Mouse (Mus musculus) hindbrain, embryonic 14.5 days (tissue): ENCODE data around the gene Fgf13. TPM values are rescaled to one million over a fixed set of nuclear protein-coding genes. Genes with fewer than 3 reads are reported as not detected.

Experiments
- ATAC-seq: fragments of 200-750 bp; cut with Nextera tagmentation; 2 replicates; pipeline ENCODE4 v1.8.0; 2017; ENCODE audit warnings: moderate number of reproducible peaks, mild to moderate bottlenecking, moderate TSS enrichment, moderate library complexity; ENCODE audit not compliant: low FRiP score
- DNase-seq: peaks from one replicate; pipeline ENCODE4 v3.0.0-alpha.2; 2015; ENCODE audit warnings: low spot score
- H3K27ac ChIP-seq: fragments of 300-500 bp; sonication (generic); 2 replicates; pipeline ENCODE4 v1.5.1; 2014; ENCODE audit warnings: mild to moderate bottlenecking, moderate library complexity
- H3K27me3 ChIP-seq: fragments of 300-500 bp; sonication (generic); 2 replicates; pipeline ENCODE4 v1.6.1; 2014; ENCODE audit warnings: mild to moderate bottlenecking, low read length, mixed read lengths; ENCODE audit not compliant: control insufficient read depth, insufficient read depth
- H3K36me3 ChIP-seq: fragments of 300-500 bp; sonication (generic); replicated peaks from 2 replicates; pipeline ENCODE4 v1.6.1; 2014; ENCODE audit not compliant: control insufficient read depth, insufficient read depth
- H3K4me1 ChIP-seq: fragments of 300-500 bp; sonication (generic); replicated peaks from 2 replicates; pipeline ENCODE4 v1.6.1; 2014; ENCODE audit warnings: antibody characterized with exemption, low read length, mixed read lengths; ENCODE audit not compliant: control insufficient read depth, insufficient read depth
- H3K4me2 ChIP-seq: fragments of 300-500 bp; sonication (generic); replicated peaks from 2 replicates; pipeline ENCODE4 v1.6.1; 2014; ENCODE audit warnings: mild to moderate bottlenecking, moderate library complexity
- H3K4me3 ChIP-seq: fragments of 300-500 bp; sonication (generic); replicated peaks from 2 replicates; pipeline ENCODE4 v1.5.1; 2014; ENCODE audit warnings: mild to moderate bottlenecking, low read length
- H3K9ac ChIP-seq: fragments of 300-500 bp; sonication (generic); 2 replicates; pipeline ENCODE4 v1.6.1; 2014
- H3K9me3 ChIP-seq: fragments of 300-500 bp; sonication (generic); 2 replicates; pipeline ENCODE4 v1.6.1; 2016; ENCODE audit warnings: low read length; ENCODE audit not compliant: control insufficient read depth
- WGBS: fragments of 180-500 bp; shearing (Covaris S2); extraction: QIAGEN DNeasy Blood & Tissue Kit; methylation state at CpG from one replicate; pipeline ENCODE4 v1.1.7; 2014; 5-methylcytosine and 5-hydroxymethylcytosine counted together
- microRNA counts: library from miRNA; unstranded; fragments of <30 nt; microRNA quantifications from one replicate; lab custom pipeline; 2016
- microRNA-seq: library from miRNA; unstranded; fragments of <30 nt; microRNA quantifications from one replicate; pipeline ENCODE4, GENCODE M21; 2016
- polyA plus RNA-seq: library from polyadenylated mRNA; unstranded; fragments of >200 nt; fragmentation: Nextera tagmentation; extraction: Ambion mirVana; gene quantifications from 2 replicates; pipeline ENCODE4 v1.2.1, GENCODE M21; 2014

Gene Fgf13
- polyA plus RNA-seq, 1 experiment from 2014 or later, result 146 TPM

DNA sequence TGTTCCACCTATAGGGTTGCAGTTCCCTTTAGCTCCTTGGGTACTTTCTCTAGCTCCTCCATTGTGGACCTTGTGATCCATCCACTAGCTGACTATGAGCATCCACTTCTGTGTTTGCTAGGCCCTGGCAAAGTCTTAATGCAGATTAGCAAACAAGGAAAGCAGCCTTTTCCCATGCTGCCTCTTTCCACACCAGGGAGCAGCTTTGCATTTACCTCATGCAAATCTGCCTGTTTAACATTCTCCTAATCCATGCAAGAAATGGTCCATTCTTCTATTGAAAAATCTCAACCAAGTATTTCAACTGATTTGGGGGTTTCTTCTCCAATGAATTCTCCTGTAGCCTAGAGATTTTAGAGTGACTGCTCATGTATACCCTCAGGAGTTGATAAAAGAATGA lies 487.4 kb downstream of the Fgf13 start:
- H3K9me3 ChIP-seq, result no peaks in the 10 kb centered on the region
- no peak overlapping the region for H3K4me2 ChIP-seq
- H3K9ac ChIP-seq, result no peak overlapping the region
- no peaks in the 10 kb centered on the region for H3K4me1 ChIP-seq
- H3K4me3 ChIP-seq, result no peak overlapping the region
- no peak for DNase-seq
- no peaks in the 10 kb centered on the region for H3K36me3 ChIP-seq
- no peaks in the 10 kb centered on the region for H3K27me3 ChIP-seq
- no peak for ATAC-seq
- H3K27ac ChIP-seq, result no peak overlapping the region

DNA sequence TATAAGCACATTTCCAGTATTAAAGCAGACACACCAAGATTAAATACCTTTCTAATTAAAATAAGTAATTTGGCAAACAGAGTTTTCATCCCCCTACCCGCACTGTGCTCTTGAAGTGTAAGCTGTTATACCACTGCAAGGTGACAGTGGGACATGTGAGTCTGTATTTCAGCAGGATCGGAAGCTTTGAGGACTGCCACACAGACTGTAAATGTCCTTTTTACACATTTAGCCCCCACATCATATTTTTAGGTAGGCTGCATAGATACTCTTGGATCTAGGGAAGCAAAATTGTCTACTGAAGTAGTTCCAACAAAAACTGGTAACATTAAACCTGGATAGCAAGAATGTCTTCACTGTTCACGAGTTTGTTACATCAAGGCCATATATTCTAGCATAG lies 495.8 kb downstream of the Fgf13 start:
- H3K9me3 ChIP-seq, result no peaks in the 10 kb centered on the region
- 84% methylated on average over 3 of the region's 3 CpGs for WGBS
- no peak overlapping the region for H3K4me2 ChIP-seq
- no peaks in the 10 kb centered on the region for H3K27me3 ChIP-seq
- no peak overlapping the region for H3K9ac ChIP-seq
- ATAC-seq (no peak), DNase-seq (no peak)
- no peaks in the 10 kb centered on the region for H3K4me1 ChIP-seq
- H3K36me3 ChIP-seq, result no peaks in the 10 kb centered on the region
- no peak overlapping the region for H3K4me3 ChIP-seq
- H3K27ac ChIP-seq, result no peak overlapping the region

DNA sequence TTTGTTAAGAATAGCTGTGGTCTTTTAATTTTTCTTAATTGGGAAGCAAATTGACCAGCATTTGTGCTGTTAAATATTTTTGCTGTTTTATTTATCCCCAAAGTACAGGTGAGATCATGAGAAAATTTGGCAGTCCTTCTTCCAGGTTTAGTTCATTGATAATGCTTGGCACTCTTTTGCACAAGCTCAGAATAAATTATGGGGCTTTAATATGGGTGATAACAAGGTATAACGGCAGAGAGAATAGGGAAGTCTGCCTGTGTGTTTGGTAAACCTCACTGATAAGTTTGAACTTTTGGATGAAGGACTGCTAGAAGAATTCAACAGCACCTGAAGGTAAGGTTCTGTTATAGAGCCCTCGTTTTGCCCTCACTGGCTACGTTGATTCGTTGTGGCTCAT lies 504.7 kb downstream of the Fgf13 start:
- Histone ChIP-seq H3K27ac (no peak overlapping the region), H3K4me1 (no peaks in the 10 kb centered on the region), H3K36me3 (no peaks in the 10 kb centered on the region), H3K9me3 (no peaks in the 10 kb centered on the region), H3K4me3 (no peak overlapping the region), H3K9ac (no peak overlapping the region), H3K27me3 (no peaks in the 10 kb centered on the region), H3K4me2 (no peak overlapping the region)
- WGBS, result 84% methylated on average over 4 of the region's 4 CpGs
- DNase-seq (no peak), ATAC-seq (no peak)

DNA sequence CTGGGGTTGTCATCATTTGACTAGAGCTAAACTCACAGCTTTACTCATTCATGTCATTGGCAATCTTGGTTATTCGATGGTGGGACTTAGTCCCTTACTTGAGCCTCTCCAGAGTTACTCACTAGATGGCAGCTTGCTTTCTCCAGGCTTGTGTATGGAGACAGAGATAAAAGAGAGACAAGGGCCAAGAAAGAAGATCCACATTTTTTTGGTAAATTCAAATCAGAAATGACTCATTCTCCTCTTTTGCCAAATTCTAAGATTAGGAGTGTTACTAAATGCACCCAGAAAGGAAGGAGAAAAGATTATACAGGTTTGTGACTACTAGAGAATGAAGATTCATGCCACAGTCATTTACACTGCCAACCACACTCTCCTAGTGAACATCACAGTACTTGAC lies 532.9 kb downstream of the Fgf13 start:
- Histone ChIP-seq H3K27me3 (no peaks in the 10 kb centered on the region), H3K4me3 (no peak overlapping the region), H3K36me3 (no peaks in the 10 kb centered on the region), H3K9me3 (no peaks in the 10 kb centered on the region), H3K9ac (no peak overlapping the region), H3K4me1 (no peaks in the 10 kb centered on the region), H3K4me2 (no peak overlapping the region), H3K27ac (no peak overlapping the region)
- WGBS, result 65% methylated on average over 1 of the region's 1 CpGs
- no peak for ATAC-seq
- DNase-seq, result no peak

MicroRNA genes within 50 kb of the gene (microRNA counts, 519-probe panel; counts per million panel counts)
- not detected for microRNA mmu-miR-504 (lab: Ali Mortazavi, UCI)

Small RNAs within 50 kb of the gene (microRNA-seq; reads per million reads assigned to microRNA genes)
- 10.5 reads per million, percentile 30 among the genes with 10 or more reads in this experiment for gene Mir504
